Mouse (Mus musculus) liver, embryonic 14 days (tissue): Measurements from ENCODE around the gene Asxl2. TPM values are rescaled to one million over a fixed set of nuclear protein-coding genes. Genes with fewer than 3 reads are reported as not detected.

ENCODE experiments used
- polyA plus RNA-seq: library from polyadenylated mRNA; depleted of rRNA; stranded (reverse); fragments of >200 nt; gene quantifications from 2 replicates; pipeline ENCODE4 v1.2.3, GENCODE M21; 2012; rRNA removed

Gene Asxl2
- polyA plus RNA-seq: 7.5 and 8.2 TPM in 2 replicates

GRCm38 (mm10) chr12:3426530-3427034, at the start of gene Asxl2:
Asxl2 (plus strand) TSS chr12:3426857.

Other genes with a start within 250 kb of the Asxl2 start
- gene Rab10, start 116.9 kb upstream of the Asxl2 start, polyA plus RNA-seq: 28.8 and 31.8 TPM in 2 replicates
- gene Kif3c, start 61.7 kb upstream of the Asxl2 start, polyA plus RNA-seq: 0.47 and 0.53 TPM in 2 replicates
- 14.8 and 16.1 TPM in 2 replicates for gene Dtnb, start 145.5 kb downstream of the Asxl2 start, polyA plus RNA-seq